Mouse (Mus musculus) CH12.LX (cell line): ENCODE measurements around the gene Kctd20. TPM values are rescaled to one million over a fixed set of nuclear protein-coding genes. Genes with fewer than 3 reads are reported as not detected.
A peak's percentile ranks its signal among the peaks of the same experiment; 100 is the strongest.

ENCODE experiments used
- DNase-seq: peaks from one replicate; pipeline ENCODE4 v3.0.0-alpha.2; 2013; ENCODE audit errors: extremely low read depth
- H3K27ac ChIP-seq: 2 replicates; pipeline ENCODE4 v1.5.1; 2012; ENCODE audit warnings: low read depth, mild to moderate bottlenecking, control low read depth, moderate library complexity; ENCODE audit not compliant: insufficient read depth
- H3K27me3 ChIP-seq: replicated peaks from 2 replicates; pipeline ENCODE3; 2012; ENCODE audit warnings: inconsistent platforms
- H3K36me3 ChIP-seq, 2 experiments: replicated peaks in 1 of 2; 2 replicates each; pipeline versions ENCODE3 to v1.6.1; 2012; ENCODE audit warnings: inconsistent platforms in 1 of 2, low read length in 1 of 2, mild to moderate bottlenecking in 1 of 2, mixed read lengths in 1 of 2, moderate library complexity in 1 of 2; ENCODE audit not compliant: control insufficient read depth in 1 of 2, insufficient read depth in 1 of 2
- H3K4me1 ChIP-seq, 2 experiments: 2 replicates each; pipeline ENCODE4 v1.6.1; 2012; ENCODE audit warnings: inconsistent platforms in 1 of 2, moderate library complexity in 1 of 2; ENCODE audit not compliant: insufficient read depth in 2 of 2, control insufficient read depth in 1 of 2
- H3K4me2 ChIP-seq: 2 replicates; pipeline ENCODE4 v1.6.1; 2012; ENCODE audit warnings: low read depth, mild to moderate bottlenecking, control low read depth; ENCODE audit not compliant: poor library complexity, insufficient read depth, severe bottlenecking
- H3K4me3 ChIP-seq, 3 experiments: fragments of 150-350 bp in 1 of 3; sonication (generic) in 1 of 3; replicated peaks in 1 of 3; 2 replicates each; pipeline versions ENCODE3 to v1.5.1; 2011 to 2012; ENCODE audit warnings: low read depth in 2 of 3, low read length in 2 of 3, mild to moderate bottlenecking in 2 of 3, moderate library complexity in 2 of 3, control low read depth in 1 of 3, improper control_type of control experiment in 1 of 3, inconsistent platforms in 1 of 3, mixed read lengths in 1 of 3; ENCODE audit not compliant: poor library complexity in 1 of 3
- H3K79me2 ChIP-seq: replicated peaks from 2 replicates; pipeline ENCODE4 v1.6.1; 2012; ENCODE audit warnings: mild to moderate bottlenecking, moderate library complexity; ENCODE audit not compliant: control insufficient read depth, poor library complexity, insufficient read depth, severe bottlenecking; ENCODE audit errors: extremely low read depth
- H3K9ac ChIP-seq: 2 replicates; pipeline ENCODE4 v1.6.1; 2012; ENCODE audit warnings: low read depth, mild to moderate bottlenecking, control low read depth, moderate library complexity; ENCODE audit not compliant: insufficient read depth
- H3K9me3 ChIP-seq: replicated peaks from 2 replicates; pipeline ENCODE3; 2012; ENCODE audit warnings: low read length, inconsistent platforms, mixed read lengths
- BHLHE40 ChIP-seq: IDR thresholded peaks from 2 replicates; pipeline ENCODE4 v1.6.1; 2011; ENCODE audit warnings: mild to moderate bottlenecking, low read depth, low read length, improper control_type of control experiment
- CHD1 ChIP-seq: IDR thresholded peaks from 2 replicates; pipeline ENCODE4 v1.6.1; 2012; ENCODE audit warnings: low read depth, low read length, improper control_type of control experiment, inconsistent platforms
- CHD2 ChIP-seq: IDR thresholded peaks from 2 replicates; pipeline ENCODE4 v1.6.1; 2011; ENCODE audit warnings: low read length, improper control_type of control experiment
- CTCF ChIP-seq, 2 experiments: IDR thresholded peaks in 1 of 2; conservative IDR thresholded peaks in 1 of 2; 2 replicates each; pipeline ENCODE4 v1.5.1; 2011 to 2012; ENCODE audit warnings: low read depth in 2 of 2, low read length in 2 of 2, improper control_type of control experiment in 1 of 2, inconsistent platforms in 1 of 2, mild to moderate bottlenecking in 1 of 2, moderate library complexity in 1 of 2
- E2F4 ChIP-seq: IDR thresholded peaks from 2 replicates; pipeline ENCODE4 v1.6.1; 2011; ENCODE audit warnings: low read depth, low read length, improper control_type of control experiment; ENCODE audit not compliant: insufficient replicate concordance
- ELF1 ChIP-seq: IDR thresholded peaks from 2 replicates; pipeline ENCODE4 v1.6.1; 2014; ENCODE audit warnings: low read depth, mild to moderate bottlenecking, inconsistent platforms, low read length, improper control_type of control experiment
- EP300 ChIP-seq: IDR thresholded peaks from 2 replicates; pipeline ENCODE4 v1.6.1; 2011; ENCODE audit warnings: low read length, improper control_type of control experiment
- ETS1 ChIP-seq: conservative IDR thresholded peaks from 2 replicates; pipeline ENCODE4 v1.6.1; 2012; ENCODE audit warnings: low read depth, mild to moderate bottlenecking, inconsistent platforms, low read length, improper control_type of control experiment, moderate library complexity
- GABPA ChIP-seq: IDR thresholded peaks from 2 replicates; pipeline ENCODE4 v1.6.1; 2012; ENCODE audit warnings: low read depth, low read length, improper control_type of control experiment, inconsistent platforms; ENCODE audit not compliant: insufficient replicate concordance
- HCFC1 ChIP-seq: IDR thresholded peaks from 2 replicates; pipeline ENCODE4 v1.6.1; 2012; ENCODE audit warnings: low read depth, mild to moderate bottlenecking, inconsistent platforms, low read length, improper control_type of control experiment
- IRF4 ChIP-seq: IDR thresholded peaks from 2 replicates; pipeline ENCODE4 v1.6.1; 2014; ENCODE audit warnings: low read depth, mild to moderate bottlenecking, inconsistent platforms, low read length, improper control_type of control experiment
- JUN ChIP-seq: IDR thresholded peaks from 2 replicates; pipeline ENCODE4 v1.6.1; 2011; ENCODE audit warnings: low read depth, mild to moderate bottlenecking, low read length, improper control_type of control experiment, moderate library complexity; ENCODE audit not compliant: insufficient read depth
- JUND ChIP-seq: conservative IDR thresholded peaks from 2 replicates; pipeline ENCODE4 v1.6.1; 2011; ENCODE audit warnings: low read depth, low read length, improper control_type of control experiment
- KAT2A ChIP-seq: IDR thresholded peaks from 2 replicates; pipeline ENCODE4 v1.6.1; 2012; ENCODE audit warnings: low read length, improper control_type of control experiment, inconsistent platforms; ENCODE audit not compliant: insufficient replicate concordance
- MAFK ChIP-seq: IDR thresholded peaks from 2 replicates; pipeline ENCODE4 v1.6.1; 2011; ENCODE audit warnings: low read length, improper control_type of control experiment; ENCODE audit not compliant: insufficient replicate concordance
- MAX ChIP-seq: IDR thresholded peaks from 2 replicates; pipeline ENCODE4 v1.6.1; 2011; ENCODE audit warnings: low read length, improper control_type of control experiment
- MAZ ChIP-seq: IDR thresholded peaks from 2 replicates; pipeline ENCODE4 v1.6.1; 2012; ENCODE audit warnings: low read depth, mild to moderate bottlenecking, inconsistent platforms, low read length, improper control_type of control experiment, moderate library complexity
- MEF2A ChIP-seq: IDR thresholded peaks from 2 replicates; pipeline ENCODE4 v1.6.1; 2014; ENCODE audit warnings: low read depth, mild to moderate bottlenecking, inconsistent platforms, low read length, improper control_type of control experiment, borderline replicate concordance
- MXI1 ChIP-seq: IDR thresholded peaks from 2 replicates; pipeline ENCODE4 v1.6.1; 2011; ENCODE audit warnings: mild to moderate bottlenecking, low read depth, low read length, improper control_type of control experiment
- MYC ChIP-seq: IDR thresholded peaks from 2 replicates; pipeline ENCODE4 v1.6.1; 2011; ENCODE audit warnings: low read depth, mild to moderate bottlenecking, improper control_type of control experiment, low read length
- NELFE ChIP-seq: IDR thresholded peaks from 2 replicates; pipeline ENCODE4 v1.6.1; 2011; ENCODE audit warnings: low read depth, low read length, improper control_type of control experiment
- NRF1 ChIP-seq: IDR thresholded peaks from 2 replicates; pipeline ENCODE4 v1.6.1; 2014; ENCODE audit warnings: low read depth, mild to moderate bottlenecking, inconsistent platforms, low read length, improper control_type of control experiment, moderate library complexity
- PAX5 ChIP-seq: IDR thresholded peaks from 2 replicates; pipeline ENCODE4 v1.6.1; 2012; ENCODE audit warnings: low read length, inconsistent platforms, mixed read lengths
- POLR2A ChIP-seq: IDR thresholded peaks from 2 replicates; pipeline ENCODE4 v1.6.1; 2011; ENCODE audit warnings: low read depth, mild to moderate bottlenecking, improper control_type of control experiment, low read length
- POLR2AphosphoS2 ChIP-seq: IDR thresholded peaks from 2 replicates; pipeline ENCODE4 v1.6.1; 2011; ENCODE audit warnings: low read depth, low read length, improper control_type of control experiment
- RAD21 ChIP-seq: IDR thresholded peaks from 2 replicates; pipeline ENCODE4 v1.6.1; 2011; ENCODE audit warnings: low read depth, mild to moderate bottlenecking, low read length, improper control_type of control experiment, moderate library complexity
- RCOR1 ChIP-seq: conservative IDR thresholded peaks from 2 replicates; pipeline ENCODE4 v1.6.1; 2012; ENCODE audit warnings: low read depth, mild to moderate bottlenecking, inconsistent platforms, low read length, improper control_type of control experiment
- SIN3A ChIP-seq: IDR thresholded peaks from 2 replicates; pipeline ENCODE4 v1.6.1; 2012; ENCODE audit warnings: low read length, improper control_type of control experiment, inconsistent platforms
- TBP ChIP-seq: conservative IDR thresholded peaks from 2 replicates; pipeline ENCODE4 v1.6.1; 2011; ENCODE audit warnings: low read depth, low read length, improper control_type of control experiment
- TCF12 ChIP-seq: IDR thresholded peaks from 2 replicates; pipeline ENCODE4 v1.6.1; 2014; ENCODE audit warnings: low read depth, mild to moderate bottlenecking, inconsistent platforms, low read length, improper control_type of control experiment
- UBTF ChIP-seq: IDR thresholded peaks from 2 replicates; pipeline ENCODE4 v1.6.1; 2012; ENCODE audit warnings: low read depth, mild to moderate bottlenecking, inconsistent platforms, low read length, improper control_type of control experiment, moderate library complexity
- USF1 ChIP-seq: IDR thresholded peaks from 2 replicates; pipeline ENCODE4 v1.6.1; 2014; ENCODE audit warnings: low read depth, mild to moderate bottlenecking, inconsistent platforms, low read length, improper control_type of control experiment
- USF2 ChIP-seq: conservative IDR thresholded peaks from 2 replicates; pipeline ENCODE4 v1.6.1; 2011; ENCODE audit warnings: low read depth, low read length, improper control_type of control experiment
- ZC3H11A ChIP-seq: IDR thresholded peaks from 2 replicates; pipeline ENCODE4 v1.6.1; 2012; ENCODE audit warnings: low read depth, mild to moderate bottlenecking, inconsistent platforms, low read length, improper control_type of control experiment
- ZKSCAN1 ChIP-seq: IDR thresholded peaks from 2 replicates; pipeline ENCODE4 v1.6.1; 2012; ENCODE audit warnings: low read depth, inconsistent platforms, low read length, improper control_type of control experiment, borderline replicate concordance
- ZMIZ1 ChIP-seq: IDR thresholded peaks from 2 replicates; pipeline ENCODE4 v1.6.1; 2012; ENCODE audit warnings: low read depth, mild to moderate bottlenecking, inconsistent platforms, low read length, improper control_type of control experiment
- ZNF384 ChIP-seq: IDR thresholded peaks from 2 replicates; pipeline ENCODE4 v1.6.1; 2012; ENCODE audit warnings: low read depth, low read length, improper control_type of control experiment, inconsistent platforms
- dilution Hi-C: fragments of 300-500 bp; cut with MboI; formaldehyde crosslinking; loops from 2 replicates; pipeline ENCODE4 v1.14.3; 2020; ENCODE audit warnings: low sequenced_read_pairs; ENCODE audit not compliant: extremely low pct_unique_long_range_greater_than_20kb, extremely low pct_ligation_motif_present
- in situ Hi-C: fragments of 300-500 bp; cut with MboI; formaldehyde crosslinking; loops from 3 replicates; pipeline ENCODE4 v1.14.3; 2019; ENCODE audit warnings: low sequenced_read_pairs, low pct_ligation_motif_present, low pct_unique_long_range_greater_than_20kb, mixed read lengths
- polyA plus RNA-seq: library from polyadenylated mRNA; unstranded; fragments of >175 nt; gene quantifications from 2 replicates; pipeline ENCODE4 v1.2.1, GENCODE M21; 2012; ENCODE audit warnings: low read depth; ENCODE audit not compliant: insufficient read length
- total RNA-seq, 2 experiments: library from RNA; depleted of rRNA; stranded (reverse); fragments of 300-350 nt in 1 of 2; fragments of >200 nt in 1 of 2; gene quantifications; 2 replicates each; pipeline ENCODE4 v1.2.3; 2012 to 2014

The Kctd20 gene
- total RNA-seq (2012; rRNA removed) (40.1 and 41.3 TPM in 2 replicates), total RNA-seq (2014; rRNA removed) (62.9 and 68.5 TPM in 2 replicates), polyA plus RNA-seq (68.6 and 85.2 TPM in 2 replicates)

GRCm38 (mm10) chr17:28951831-28952799, at the start of gene Kctd20:
TSS of gene Kctd20 (plus strand) at chr17:28951950.
- Histone ChIP-seq H3K27me3 (no peaks in the 10 kb centered on the region), H3K79me2 (peaks cover 46% of the 10 kb centered on the region), H3K27ac (peak within 1 kb of the TSS; percentile 86), H3K9me3 (peaks cover 13% of the 10 kb centered on the region), H3K9ac (peak within 1 kb of the TSS; percentile 95), H3K36me3 (peaks cover 0 to 21% of the 10 kb centered on the region in 2 experiments), H3K4me2 (peak within 1 kb of the TSS; percentile 92), H3K4me3 (peak within 1 kb of the TSS; percentile 77 to 79 (median 79)), H3K4me1 (peaks cover 15 to 36% of the 10 kb centered on the region in 2 experiments)
- in situ Hi-C loops (no loop called here), dilution Hi-C loops (no loop called here)
- DNase-seq, result peak; percentile 84
- TF ChIP-seq IRF4 (0 out of 2 replicates have a peak, but pooled peaks have one; percentile 61), ELF1 (peak; percentile 51), HCFC1 (peak; percentile 81), RCOR1 (no peak; the same call in 1 of the 2 replicates), ZMIZ1 (peak; percentile 86), ETS1 (no peak; the same call in 1 of the 2 replicates), NELFE (peak; percentile 94), BHLHE40 (peak; percentile 32; the same call in 1 of the 2 replicates), JUN (no peak), POLR2AphosphoS2 (peak; percentile 61; the same call in 1 of the 2 replicates), USF1 (no peak), MYC (0 out of 2 replicates have a peak, but pooled peaks have one; percentile 20), EP300 (no peak), GABPA (no peak), CHD2 (peak; percentile 48; the same call in 1 of the 2 replicates), POLR2A (peak; percentile 95), SIN3A (peak; percentile 75), E2F4 (no peak), ZC3H11A (no peak), MXI1 (peak; percentile 83), NRF1 (no peak), PAX5 (no peak), UBTF (no peak), CTCF (conservative IDR thresholded peaks at IDR 0.05 in 1 of 2, IDR thresholded peaks at IDR 0.05 in 1 of 2; ENCODE audit: low read depth in 2 of 2, low read length in 2 of 2) (no peak), TBP (0 out of 2 replicates have a peak, but pooled peaks have one; percentile 43), MEF2A (peak; percentile 51; the same call in 1 of the 2 replicates), TCF12 (peak; percentile 80), USF2 (no peak), JUND (no peak), MAZ (no peak; the same call in 1 of the 2 replicates), ZNF384 (no peak), RAD21 (no peak), ZKSCAN1 (no peak), MAFK (no peak), CHD1 (no peak), KAT2A (peak; percentile 73; the same call in 1 of the 2 replicates), MAX (peak; percentile 60; the same call in 1 of the 2 replicates)
